Mouse (Mus musculus): Measurements from ENCODE around the gene Dars2. TPM values are rescaled to one million over a fixed set of nuclear protein-coding genes. Genes with fewer than 3 reads are reported as not detected.

Gene Dars2
- polyA plus RNA-seq, 1 experiment, result 8.9 TPM

DNA sequence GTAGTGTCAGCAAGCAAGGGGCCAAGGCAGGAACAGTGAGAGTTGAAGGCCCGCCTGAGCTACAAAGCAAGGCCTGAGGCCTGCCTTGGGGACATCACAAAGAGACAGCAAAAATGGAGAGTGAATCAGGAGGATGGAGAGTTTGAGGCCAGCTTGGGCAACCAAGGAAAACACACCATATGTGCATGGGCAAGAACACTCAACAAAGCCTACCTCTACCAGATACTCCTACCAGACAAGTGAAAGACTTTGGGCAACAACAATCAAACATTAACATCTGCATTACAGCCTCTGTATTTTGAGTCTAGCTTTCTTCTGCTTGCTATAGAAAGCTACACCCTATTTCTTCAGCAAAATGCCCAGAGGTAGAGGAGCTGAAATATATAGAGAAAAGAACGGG lies 62.4 kb downstream of the Dars2 start:
- Histone ChIP-seq H3K36me3 (ENCODE audit: control insufficient read depth, insufficient read depth, low read length) (0 out of 2 replicates have a peak, but pooled peaks cover 7% of the 10 kb centered on the region), H3K4me1 (ENCODE audit: control insufficient read depth, insufficient read depth, insufficient read length, low read length) (no peaks in the 10 kb centered on the region), H3K27ac (ENCODE audit: insufficient read depth, low read depth, low read length) (no peak overlapping the region), H3K27me3 (ENCODE audit: control insufficient read depth, insufficient read depth, low read length) (no peaks in the 10 kb centered on the region), H3K4me3 (ENCODE audit: low read depth, low read length) (no peak overlapping the region)
- TF ChIP-seq POLR2A (IDR thresholded peaks at IDR 0.05; ENCODE audit: low read depth, low read length), result no peak
- no peak for TF ChIP-seq CTCF (IDR thresholded peaks at IDR 0.05; ENCODE audit: extremely low read depth, insufficient read length, insufficient replicate concordance, low read depth, low read length)
- WGBS, result 97% methylated on average over 2 of the region's 2 CpGs

- H3K4me3 ChIP-seq (ENCODE audit: low read depth, low read length), result no peak overlapping the region
- no peaks in the 10 kb centered on the region for H3K4me1 ChIP-seq (ENCODE audit: control insufficient read depth, insufficient read depth, insufficient read length, low read length)
- no peaks in the 10 kb centered on the region for H3K27me3 ChIP-seq (ENCODE audit: control insufficient read depth, insufficient read depth, low read length)
- H3K27ac ChIP-seq (ENCODE audit: insufficient read depth, low read depth, low read length), result no peak overlapping the region
- 92% methylated on average over 5 of the region's 5 CpGs for WGBS
- no peak for TF ChIP-seq CTCF (IDR thresholded peaks at IDR 0.05; ENCODE audit: extremely low read depth, insufficient read length, insufficient replicate concordance, low read depth, low read length)
- TF ChIP-seq POLR2A (IDR thresholded peaks at IDR 0.05; ENCODE audit: low read depth, low read length), result no peak
- peaks cover 6% of the 10 kb centered on the region; the same call in 1 of the 2 replicates for H3K36me3 ChIP-seq (ENCODE audit: control insufficient read depth, insufficient read depth, low read length)
Measured at GRCm38 (mm10) chr1:161006471-161006870, 64.0 kb downstream of the Dars2 start.

DNA sequence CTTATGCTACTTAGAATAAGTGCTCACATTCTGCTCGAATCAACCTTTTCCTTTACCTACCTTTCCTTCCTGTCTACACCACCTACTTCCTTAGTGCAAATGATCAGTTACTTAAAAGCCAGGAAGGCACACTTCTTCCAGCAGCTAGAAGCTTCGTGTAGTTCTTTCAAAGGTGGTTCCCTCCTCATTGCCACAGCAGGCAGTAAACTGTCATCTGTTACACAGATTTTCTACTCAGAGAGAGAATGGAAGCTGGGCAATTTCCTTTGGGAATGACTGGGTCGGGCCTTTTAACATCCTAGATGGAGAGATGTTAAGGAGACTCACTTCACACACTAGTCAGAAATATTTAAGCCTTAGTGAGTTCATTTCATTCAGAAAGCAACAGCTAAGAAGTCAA lies 64.9 kb downstream of the Dars2 start:
- Histone ChIP-seq H3K27me3 (ENCODE audit: control insufficient read depth, insufficient read depth, low read length) (no peaks in the 10 kb centered on the region), H3K27ac (ENCODE audit: insufficient read depth, low read depth, low read length) (no peak overlapping the region), H3K4me3 (ENCODE audit: low read depth, low read length) (no peak overlapping the region), H3K4me1 (ENCODE audit: control insufficient read depth, insufficient read depth, insufficient read length, low read length) (no peaks in the 10 kb centered on the region), H3K36me3 (ENCODE audit: control insufficient read depth, insufficient read depth, low read length) (peaks cover 5% of the 10 kb centered on the region; the same call in 1 of the 2 replicates)
- no peak for TF ChIP-seq POLR2A (IDR thresholded peaks at IDR 0.05; ENCODE audit: low read depth, low read length)
- TF ChIP-seq CTCF (IDR thresholded peaks at IDR 0.05; ENCODE audit: extremely low read depth, insufficient read length, insufficient replicate concordance, low read depth, low read length), result no peak
- whole genome bisulfite sequencing, result 67% methylated on average over 3 of the region's 3 CpGs

- TF ChIP-seq POLR2A (IDR thresholded peaks at IDR 0.05; ENCODE audit: low read depth, low read length) (no peak), CTCF (IDR thresholded peaks at IDR 0.05; ENCODE audit: extremely low read depth, insufficient read length, insufficient replicate concordance, low read depth, low read length) (no peak)
- no peak overlapping the region for H3K4me3 ChIP-seq (ENCODE audit: low read depth, low read length)
- WGBS, result 84% methylated on average over 4 of the region's 4 CpGs
Measured at GRCm38 (mm10) chr1:161004942-161005341, 65.5 kb downstream of the Dars2 start.

DNA sequence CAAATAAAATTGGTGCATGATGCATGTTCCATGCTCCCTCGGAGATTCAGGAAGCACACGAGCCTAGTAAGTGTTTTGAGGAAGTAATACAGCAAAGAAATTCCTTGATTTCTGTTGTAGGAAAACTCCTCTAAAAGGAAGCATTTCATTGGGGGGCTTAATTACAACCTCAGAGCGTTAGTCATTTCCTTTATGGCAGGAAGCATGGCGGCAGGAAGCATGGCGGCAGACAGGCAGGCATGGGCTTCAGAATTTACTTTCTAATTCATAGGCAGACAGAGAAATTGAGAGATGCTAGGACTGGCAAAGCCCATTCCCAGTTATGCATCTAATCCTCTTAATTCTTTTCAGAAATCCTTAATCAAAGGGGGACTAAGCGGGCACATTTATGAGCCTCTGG lies 76.6 kb downstream of the Dars2 start:
- Histone ChIP-seq H3K4me1 (ENCODE audit: control insufficient read depth, insufficient read depth, insufficient read length, low read length) (no peaks in the 10 kb centered on the region), H3K27me3 (ENCODE audit: control insufficient read depth, insufficient read depth, low read length) (no peaks in the 10 kb centered on the region), H3K4me3 (ENCODE audit: low read depth, low read length) (no peak overlapping the region), H3K27ac (ENCODE audit: insufficient read depth, low read depth, low read length) (no peak overlapping the region), H3K36me3 (ENCODE audit: control insufficient read depth, insufficient read depth, low read length) (no peaks in the 10 kb centered on the region)
- 87% methylated on average over 6 of the region's 6 CpGs for WGBS
- TF ChIP-seq POLR2A (IDR thresholded peaks at IDR 0.05; ENCODE audit: low read depth, low read length), result no peak
- TF ChIP-seq CTCF (IDR thresholded peaks at IDR 0.05; ENCODE audit: extremely low read depth, insufficient read length, insufficient replicate concordance, low read depth, low read length), result no peak

More at GRCm38 (mm10) chr1:161004942-161005341, 65.5 kb downstream of the Dars2 start:
- H3K27ac ChIP-seq (ENCODE audit: insufficient read depth, low read depth, low read length), result no peak overlapping the region
- peaks cover 5% of the 10 kb centered on the region; the same call in 1 of the 2 replicates for H3K36me3 ChIP-seq (ENCODE audit: control insufficient read depth, insufficient read depth, low read length)
- H3K27me3 ChIP-seq (ENCODE audit: control insufficient read depth, insufficient read depth, low read length), result no peaks in the 10 kb centered on the region
- H3K4me1 ChIP-seq (ENCODE audit: control insufficient read depth, insufficient read depth, insufficient read length, low read length), result no peaks in the 10 kb centered on the region

Other genes starting within 250 kb of the Dars2 start
- 5.6 and 12.3 TPM in 2 replicates for gene Rc3h1, start 164.2 kb downstream of the Dars2 start, polyA plus RNA-seq (2012; rRNA removed)
- 1.3 and 1.4 TPM in 2 replicates for gene Serpinc1, start 92.1 kb downstream of the Dars2 start, polyA plus RNA-seq (2012; rRNA removed)
- gene Zbtb37, start 35.8 kb downstream of the Dars2 start, polyA plus RNA-seq (2012; rRNA removed), result 0.13 and 0.32 TPM in 2 replicates
- 0.41 and 1.2 TPM in 2 replicates for gene Cenpl, start 55 bp upstream of the Dars2 start, polyA plus RNA-seq (2012; rRNA removed)
- gene Klhl20, start 60.9 kb upstream of the Dars2 start, polyA plus RNA-seq (2012; rRNA removed), result 1.9 and 2.7 TPM in 2 replicates
- not detected in 2 replicates for gene Ankrd45, start 72.0 kb upstream of the Dars2 start, polyA plus RNA-seq (2012; rRNA removed)
- not detected in 2 replicates for gene Tex50, start 88.7 kb upstream of the Dars2 start, polyA plus RNA-seq (2012; rRNA removed)
- gene Prdx6, start 180.6 kb upstream of the Dars2 start, polyA plus RNA-seq (2012; rRNA removed), result 52.8 and 59.5 TPM in 2 replicates

Data from small intestine, adult 2 months (tissue).